Mouse (Mus musculus) brain, embryonic 14.5 days (tissue): ENCODE measurements around the gene 9530068E07Rik.

Experiments used
- CTCF ChIP-seq: fragments of 200-500 bp; IDR thresholded peaks from 2 replicates; pipeline ENCODE4 v1.5.1; 2012; ENCODE audit warnings: inconsistent platforms, mild to moderate bottlenecking, moderate library complexity, borderline replicate concordance; ENCODE audit not compliant: insufficient read depth, insufficient read length; ENCODE audit errors: extremely low read depth
- POLR2A ChIP-seq: fragments of 200-500 bp; IDR thresholded peaks from 2 replicates; pipeline ENCODE4 v1.6.1; 2012; ENCODE audit warnings: mild to moderate bottlenecking, inconsistent platforms, borderline replicate concordance; ENCODE audit not compliant: poor library complexity, insufficient read depth, insufficient read length, severe bottlenecking; ENCODE audit errors: extremely low read depth

- TF ChIP-seq CTCF (no peak), POLR2A (no peak)
These were observed 6.3 kb downstream of the 9530068E07Rik start for GRCm38 (mm10) chr11:52402566-52402965.
